In the genomic region with DNA sequence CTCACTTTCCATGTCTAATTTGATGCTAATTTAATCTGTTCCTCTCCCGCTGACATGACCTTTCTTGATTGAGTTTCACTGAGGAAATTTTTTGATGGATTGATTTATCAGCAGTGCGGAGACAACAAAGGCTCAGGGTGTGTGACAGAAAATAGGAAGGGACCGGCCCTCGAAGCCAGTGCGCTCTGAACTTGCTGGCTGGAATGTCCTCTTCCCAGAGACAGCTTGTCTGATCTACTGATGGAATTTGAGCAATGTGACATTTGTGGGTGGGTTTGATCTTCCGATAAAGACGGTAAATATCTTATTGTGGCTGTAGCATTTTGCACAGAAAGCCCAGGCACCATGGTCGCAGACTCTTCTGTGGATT, we compare ENCODE assay signal across 10 mouse cellular contexts.
DNase-seq lines count a peak whose midpoint lies in the region; ATAC-seq and TF ChIP-seq lines count a peak whose summit lies in the region.
"Had no signal": no experiment of that assay in that cellular context is flagged by ENCODE, and none has a peak within 500 bp of the region (broad histone marks: within the 10 kb centered on the region; RNA-seq: fewer than 3 reads in every experiment).

No protein-coding gene starts in this region.

- H3K27me3 ChIP-seq in intestine, embryonic 15.5 days (replicated peaks), result no peaks in the 10 kb centered on the region
- H3K27me3 ChIP-seq in intestine, postnatal 0 days (replicated peaks; ENCODE audit: control insufficient read depth, insufficient read depth, low read length), result no peaks in the 10 kb centered on the region
- H3K27me3 ChIP-seq in forebrain, embryonic 16.5 days (replicated peaks; ENCODE audit: control insufficient read depth, insufficient read depth, low read length), result 0 out of 2 replicates have a peak, but pooled peaks cover 2% of the 10 kb centered on the region
- H3K27me3 ChIP-seq in midbrain, embryonic 13.5 days, result peaks cover 7% of the 10 kb centered on the region; the same call in 1 of the 2 replicates
- H3K27me3 ChIP-seq: liver, embryonic 13.5 days had no signal

- 48% methylated on average over 8 of the region's 8 CpGs for WGBS in intestine, embryonic 15.5 days
- 31% methylated on average over 8 of the region's 8 CpGs for WGBS in intestine, postnatal 0 days
- WGBS in forebrain, embryonic 16.5 days, result 19% methylated on average over 8 of the region's 8 CpGs
- WGBS in midbrain, embryonic 13.5 days, result 23% methylated on average over 8 of the region's 8 CpGs

- no peak overlapping the region for H3K9ac ChIP-seq in intestine, embryonic 15.5 days
- H3K9ac ChIP-seq in intestine, postnatal 0 days (ENCODE audit: low read depth, low read length), result no peak overlapping the region
- no peak overlapping the region for H3K9ac ChIP-seq in forebrain, embryonic 16.5 days (replicated peaks; ENCODE audit: low read depth, low read length)
- no peak overlapping the region; the same call in 1 of the 2 replicates for H3K9ac ChIP-seq in midbrain, embryonic 13.5 days (replicated peaks)
- H3K9ac ChIP-seq: liver, embryonic 13.5 days had no signal

- no peak overlapping the region for H3K27ac ChIP-seq in intestine, embryonic 15.5 days
- H3K27ac ChIP-seq in intestine, postnatal 0 days (ENCODE audit: low read depth, low read length), result no peak overlapping the region
- peak overlapping the region; percentile 65 for H3K27ac ChIP-seq in forebrain, embryonic 16.5 days (ENCODE audit: low read length)
- peak overlapping the region; percentile 76 for H3K27ac ChIP-seq in midbrain, embryonic 13.5 days
- H3K27ac ChIP-seq: liver, embryonic 13.5 days had no signal

- H3K4me2 ChIP-seq in intestine, embryonic 15.5 days (replicated peaks), result peak overlapping the region; percentile 53; the same call in 1 of the 2 replicates
- H3K4me2 ChIP-seq in intestine, postnatal 0 days (replicated peaks; ENCODE audit: low read depth), result no peak overlapping the region
- H3K4me2 ChIP-seq in forebrain, embryonic 16.5 days (ENCODE audit: low read length), result peak overlapping the region; percentile 76
- peak overlapping the region; percentile 68 for H3K4me2 ChIP-seq in midbrain, embryonic 13.5 days (replicated peaks)

- ATAC-seq in intestine, embryonic 15.5 days, result no peak
- ATAC-seq in intestine, postnatal 0 days, result no peak
- peak; percentile 26; the same call in 1 of the 2 replicates for ATAC-seq in forebrain, embryonic 16.5 days
- ATAC-seq in midbrain, embryonic 13.5 days, result peak; percentile 21; the same call in 1 of the 2 replicates

- no peaks in the 10 kb centered on the region for H3K36me3 ChIP-seq in intestine, embryonic 15.5 days
- no peaks in the 10 kb centered on the region for H3K36me3 ChIP-seq in intestine, postnatal 0 days (ENCODE audit: control insufficient read depth, insufficient read depth)
- H3K36me3 ChIP-seq in forebrain, embryonic 16.5 days (ENCODE audit: control insufficient read depth, insufficient read depth), result no peaks in the 10 kb centered on the region
- no peaks in the 10 kb centered on the region for H3K36me3 ChIP-seq in midbrain, embryonic 13.5 days
- H3K36me3 ChIP-seq: liver, embryonic 13.5 days had no signal

- H3K4me3 ChIP-seq in intestine, embryonic 15.5 days (replicated peaks), result no peak overlapping the region
- no peak overlapping the region for H3K4me3 ChIP-seq in intestine, postnatal 0 days (ENCODE audit: low read depth, low read length)
- peak overlapping the region; percentile 43 for H3K4me3 ChIP-seq in forebrain, embryonic 16.5 days (replicated peaks; ENCODE audit: low read length)
- H3K4me3 ChIP-seq in midbrain, embryonic 13.5 days (replicated peaks), result peak overlapping the region; percentile 30
- H3K4me3 ChIP-seq: erythroblast, embryonic 14.5 days; liver, embryonic 13.5 days had no signal

- H3K9me3 ChIP-seq in intestine, embryonic 15.5 days, result no peaks in the 10 kb centered on the region
- H3K9me3 ChIP-seq in intestine, postnatal 0 days (ENCODE audit: control insufficient read depth), result no peaks in the 10 kb centered on the region
- H3K9me3 ChIP-seq in forebrain, embryonic 16.5 days (ENCODE audit: control insufficient read depth, low read length), result no peaks in the 10 kb centered on the region
- H3K9me3 ChIP-seq in midbrain, embryonic 13.5 days, result no peaks in the 10 kb centered on the region
- H3K9me3 ChIP-seq: liver, embryonic 13.5 days had no signal

- no peak for TF ChIP-seq CTCF in intestine, postnatal 0 days (IDR thresholded peaks at IDR 0.05; ENCODE audit: low read depth)

- peak; percentile 36 for DNase-seq in embryo, embryonic 10 days (ENCODE audit: low spot score)
- DNase-seq in cerebellum, adult 18-20 months, result no peak
- no peak for DNase-seq in cerebellum, adult 9-10 months
- no peak for DNase-seq in left cerebral cortex, postnatal 10 days (ENCODE audit: extremely low spot score in 1 of 2, low spot score in 2 of 2)
- DNase-seq: liver, embryonic 13.5 days had no signal

- peaks cover 3% of the 10 kb centered on the region; the same call in 1 of the 2 replicates for H3K4me1 ChIP-seq in intestine, embryonic 15.5 days (replicated peaks)
- H3K4me1 ChIP-seq in intestine, postnatal 0 days (replicated peaks; ENCODE audit: control insufficient read depth, insufficient read depth, low read length), result no peaks in the 10 kb centered on the region
- peaks cover 24% of the 10 kb centered on the region for H3K4me1 ChIP-seq in forebrain, embryonic 16.5 days (replicated peaks; ENCODE audit: control insufficient read depth, insufficient read depth, low read length)
- peaks cover 34% of the 10 kb centered on the region for H3K4me1 ChIP-seq in midbrain, embryonic 13.5 days (replicated peaks)
- H3K4me1 ChIP-seq: liver, embryonic 13.5 days had no signal

- intact Hi-C loops in left cerebral cortex, postnatal 10 days (cut with DNase I), result no loop called here

Comparison
In these comparisons a context has a peak if more than half of its experiments do, and no peak if none do; other contexts are left out.
1. ATAC-seq: peak in forebrain, embryonic 16.5 days (single experiment) and midbrain, embryonic 13.5 days (single experiment); none in intestine, embryonic 15.5 days (single experiment) and intestine, postnatal 0 days (single experiment).
2. H3K27ac ChIP-seq: peak in forebrain, embryonic 16.5 days (single experiment) and midbrain, embryonic 13.5 days (single experiment); none in intestine, embryonic 15.5 days (single experiment) and intestine, postnatal 0 days (single experiment).
3. H3K4me3 ChIP-seq: peak in forebrain, embryonic 16.5 days (single experiment) and midbrain, embryonic 13.5 days (single experiment); none in intestine, embryonic 15.5 days (single experiment) and intestine, postnatal 0 days (single experiment).